Mouse (Mus musculus) kidney, embryonic 15.5 days (tissue): Measurements from ENCODE around the gene Braf. TPM values are rescaled to one million over a fixed set of nuclear protein-coding genes. Genes with fewer than 3 reads are reported as not detected.

Experiments
- ATAC-seq: fragments of 200-750 bp; cut with Nextera tagmentation; replicated peaks from 2 replicates; pipeline ENCODE4 v1.8.0; 2017; ENCODE audit warnings: moderate TSS enrichment; ENCODE audit not compliant: low FRiP score
- H3K27ac ChIP-seq: fragments of 300-500 bp; sonication (generic); 2 replicates; pipeline ENCODE4 v1.5.1; 2015; ENCODE audit warnings: mild to moderate bottlenecking, inconsistent platforms
- H3K27me3 ChIP-seq: fragments of 300-500 bp; sonication (generic); 2 replicates; pipeline ENCODE4 v1.6.1; 2015; ENCODE audit warnings: inconsistent platforms
- H3K36me3 ChIP-seq: fragments of 300-500 bp; sonication (generic); 2 replicates; pipeline ENCODE4 v1.6.1; 2015; ENCODE audit warnings: inconsistent platforms
- H3K4me1 ChIP-seq: fragments of 300-500 bp; sonication (generic); 2 replicates; pipeline ENCODE4 v1.6.1; 2015; ENCODE audit warnings: inconsistent platforms
- H3K4me2 ChIP-seq: fragments of 300-500 bp; sonication (generic); 2 replicates; pipeline ENCODE4 v1.6.1; 2015; ENCODE audit warnings: moderate library complexity, mild to moderate bottlenecking, inconsistent platforms
- H3K4me3 ChIP-seq: fragments of 300-500 bp; sonication (generic); replicated peaks from 2 replicates; pipeline ENCODE4 v1.5.1; 2015; ENCODE audit warnings: mild to moderate bottlenecking, inconsistent platforms
- H3K9ac ChIP-seq: fragments of 300-500 bp; sonication (generic); 2 replicates; pipeline ENCODE4 v1.6.1; 2015; ENCODE audit warnings: mild to moderate bottlenecking, inconsistent platforms
- H3K9me3 ChIP-seq: fragments of 300-500 bp; sonication (generic); replicated peaks from 2 replicates; pipeline ENCODE4 v1.6.1; 2016; ENCODE audit warnings: inconsistent platforms
- WGBS: fragments of 180-500 bp; shearing (Covaris S2); methylation state at CpG from one replicate; pipeline ENCODE4 v1.1.7; 2015; ENCODE audit warnings: mixed read lengths; 5-methylcytosine and 5-hydroxymethylcytosine counted together
- polyA plus RNA-seq: library from polyadenylated mRNA; unstranded; fragments of >200 nt; fragmentation: Nextera tagmentation; extraction: Ambion mirVana; gene quantifications from 2 replicates; pipeline ENCODE4 v1.2.1, GENCODE M21; 2015

Gene Braf
- polyA plus RNA-seq, 1 experiment from 2014 or later = 17.3 TPM

GRCm38 (mm10) chr6:39573791-39574554 is 151.3 kb downstream of the Braf start, which contains the start of gene Adck2:
Gene Adck2 (plus strand): TSS chr6:39573873.
- peak within 1 kb of the TSS; percentile 83 for H3K4me3 ChIP-seq
- H3K9ac ChIP-seq = peak within 1 kb of the TSS; percentile 77
- under 1% methylated on average over 49 of the region's 49 CpGs for WGBS
- H3K36me3 ChIP-seq = peaks cover 21% of the 10 kb centered on the region
- no peaks in the 10 kb centered on the region for H3K27me3 ChIP-seq
- H3K4me2 ChIP-seq = peak within 1 kb of the TSS; percentile 79
- peak within 1 kb of the TSS; percentile 95 for H3K27ac ChIP-seq
- peak; percentile 94 for ATAC-seq
- H3K9me3 ChIP-seq = no peaks in the 10 kb centered on the region
- H3K4me1 ChIP-seq = peaks cover 14% of the 10 kb centered on the region

- Histone ChIP-seq H3K4me2 (no peak overlapping the region), H3K9me3 (no peaks in the 10 kb centered on the region), H3K27me3 (no peaks in the 10 kb centered on the region), H3K4me1 (peaks cover 14% of the 10 kb centered on the region), H3K4me3 (no peak overlapping the region), H3K27ac (no peak overlapping the region), H3K9ac (no peak overlapping the region), H3K36me3 (no peaks in the 10 kb centered on the region)
- ATAC-seq = no peak
- 26% methylated on average over 3 of the region's 3 CpGs for WGBS
Measured at GRCm38 (mm10) chr6:39570426-39570825, 154.8 kb downstream of the Braf start.

DNA sequence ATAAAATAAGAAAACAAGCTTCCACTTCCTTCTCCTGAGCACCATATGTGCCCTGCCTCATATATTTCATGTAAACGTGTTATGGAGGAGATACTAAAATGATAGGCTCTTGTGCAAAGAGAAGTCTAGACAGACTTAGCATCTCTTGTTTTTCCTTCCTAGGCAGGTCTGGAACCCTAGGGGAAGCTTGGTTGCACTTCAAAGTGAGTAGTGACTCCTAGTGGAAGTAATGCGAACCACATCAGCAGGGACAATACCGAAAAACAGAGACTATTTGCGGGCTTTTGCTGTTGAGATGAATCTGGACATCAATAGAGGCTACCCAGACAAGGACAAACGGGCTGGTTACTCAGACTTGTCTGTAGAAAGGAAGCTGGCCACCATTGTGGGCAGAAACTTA is 157.7 kb downstream of the Braf start:
- ATAC-seq = no peak
- WGBS = 23% methylated on average over 5 of the region's 5 CpGs

GRCm38 (mm10) chr6:39562166-39563015 is 162.9 kb downstream of the Braf start:
- peak overlapping the region; percentile 42 for H3K4me2 ChIP-seq
- H3K9me3 ChIP-seq = no peaks in the 10 kb centered on the region
- no peak overlapping the region for H3K27ac ChIP-seq
- peaks cover 26% of the 10 kb centered on the region for H3K4me1 ChIP-seq
- 23% methylated on average over 23 of the region's 23 CpGs for WGBS
- no peaks in the 10 kb centered on the region for H3K36me3 ChIP-seq
- no peaks in the 10 kb centered on the region for H3K27me3 ChIP-seq
- 0 out of 2 replicates have a peak overlapping the region, but pooled peaks have one; percentile 6 for H3K4me3 ChIP-seq
- no peak overlapping the region for H3K9ac ChIP-seq
- peak; percentile 57 for ATAC-seq

More for the DNA sequence above, 157.7 kb downstream of the Braf start:
- Histone ChIP-seq H3K4me3 (no peak overlapping the region), H3K9ac (no peak overlapping the region), H3K4me1 (0 out of 2 replicates have a peak, but pooled peaks cover 3% of the 10 kb centered on the region), H3K36me3 (no peaks in the 10 kb centered on the region), H3K27ac (no peak overlapping the region), H3K4me2 (no peak overlapping the region), H3K27me3 (no peaks in the 10 kb centered on the region), H3K9me3 (no peaks in the 10 kb centered on the region)

- Histone ChIP-seq H3K4me3 (no peak overlapping the region), H3K27ac (0 out of 2 replicates have a peak overlapping the region, but pooled peaks have one; percentile 20), H3K9me3 (no peaks in the 10 kb centered on the region), H3K36me3 (no peaks in the 10 kb centered on the region), H3K27me3 (no peaks in the 10 kb centered on the region), H3K9ac (no peak overlapping the region), H3K4me2 (no peak overlapping the region), H3K4me1 (peaks cover 50% of the 10 kb centered on the region)
- ATAC-seq = no peak
- 53% methylated on average over 6 of the region's 6 CpGs for WGBS
Measured at GRCm38 (mm10) chr6:39559276-39559939, 165.9 kb downstream of the Braf start.

DNA sequence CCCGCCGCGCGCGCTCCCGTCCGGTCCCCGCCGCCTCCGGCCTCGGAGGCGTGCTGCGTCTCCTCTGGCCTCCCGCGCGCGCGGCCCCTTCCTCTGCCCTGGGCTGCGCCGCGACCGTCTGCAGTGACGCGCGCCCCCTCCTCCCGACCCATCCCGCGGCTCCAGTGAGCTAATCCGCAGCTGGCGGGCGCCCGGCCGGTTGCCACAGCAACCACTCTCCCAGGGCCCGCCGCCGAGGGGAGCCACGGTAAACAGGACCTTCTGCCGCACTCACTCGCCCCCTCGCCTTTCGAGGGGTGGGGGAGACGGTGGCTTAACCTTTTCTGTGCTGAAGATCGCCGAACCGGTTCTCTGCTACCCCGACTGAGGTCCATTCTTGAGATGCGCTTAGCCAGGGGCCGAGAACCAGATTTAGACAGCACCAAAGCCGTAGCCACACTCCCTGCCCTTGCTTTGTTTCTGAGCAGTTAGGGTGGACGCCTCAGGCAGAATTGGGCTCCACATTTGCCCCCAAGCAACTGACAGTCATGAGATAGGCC is 167.5 kb downstream of the Braf start, which contains the start of gene Dennd2a:
Gene Dennd2a (minus strand): TSS at position 145 of the 539 bp plus-strand sequence.
- H3K4me2 ChIP-seq = peak within 1 kb of the TSS; percentile 70
- H3K9me3 ChIP-seq = no peaks in the 10 kb centered on the region
- peak; percentile 94 for ATAC-seq
- peak within 1 kb of the TSS; percentile 69 for H3K9ac ChIP-seq
- H3K4me3 ChIP-seq = peak within 1 kb of the TSS; percentile 57
- H3K36me3 ChIP-seq = peaks cover 6% of the 10 kb centered on the region; the same call in 1 of the 2 replicates
- WGBS = under 1% methylated on average over 48 of the region's 50 CpGs
- H3K27ac ChIP-seq = peak within 1 kb of the TSS; percentile 84
- H3K27me3 ChIP-seq = no peaks in the 10 kb centered on the region
- peaks cover 52% of the 10 kb centered on the region for H3K4me1 ChIP-seq

GRCm38 (mm10) chr6:39556900-39557659 is 168.2 kb downstream of the Braf start:
- Histone ChIP-seq H3K9ac (peak overlapping the region; percentile 69), H3K4me3 (peak overlapping the region; percentile 57), H3K27ac (peak overlapping the region; percentile 84), H3K9me3 (no peaks in the 10 kb centered on the region), H3K36me3 (peaks cover 6% of the 10 kb centered on the region; the same call in 1 of the 2 replicates), H3K4me2 (peak overlapping the region; percentile 70), H3K4me1 (peaks cover 53% of the 10 kb centered on the region), H3K27me3 (no peaks in the 10 kb centered on the region)
- peak; percentile 73 for ATAC-seq
- WGBS = under 1% methylated on average over 54 of the region's 54 CpGs

- Histone ChIP-seq H3K9me3 (no peaks in the 10 kb centered on the region), H3K9ac (no peak overlapping the region), H3K4me3 (peak overlapping the region; percentile 57; the same call in 1 of the 2 replicates), H3K36me3 (peaks cover 6% of the 10 kb centered on the region; the same call in 1 of the 2 replicates), H3K4me2 (peak overlapping the region; percentile 70), H3K27ac (no peak overlapping the region), H3K27me3 (no peaks in the 10 kb centered on the region), H3K4me1 (peaks cover 59% of the 10 kb centered on the region)
- WGBS = 77% methylated on average over 2 of the region's 2 CpGs
- ATAC-seq = no peak
Measured at GRCm38 (mm10) chr6:39555648-39555945, 169.7 kb downstream of the Braf start.

DNA sequence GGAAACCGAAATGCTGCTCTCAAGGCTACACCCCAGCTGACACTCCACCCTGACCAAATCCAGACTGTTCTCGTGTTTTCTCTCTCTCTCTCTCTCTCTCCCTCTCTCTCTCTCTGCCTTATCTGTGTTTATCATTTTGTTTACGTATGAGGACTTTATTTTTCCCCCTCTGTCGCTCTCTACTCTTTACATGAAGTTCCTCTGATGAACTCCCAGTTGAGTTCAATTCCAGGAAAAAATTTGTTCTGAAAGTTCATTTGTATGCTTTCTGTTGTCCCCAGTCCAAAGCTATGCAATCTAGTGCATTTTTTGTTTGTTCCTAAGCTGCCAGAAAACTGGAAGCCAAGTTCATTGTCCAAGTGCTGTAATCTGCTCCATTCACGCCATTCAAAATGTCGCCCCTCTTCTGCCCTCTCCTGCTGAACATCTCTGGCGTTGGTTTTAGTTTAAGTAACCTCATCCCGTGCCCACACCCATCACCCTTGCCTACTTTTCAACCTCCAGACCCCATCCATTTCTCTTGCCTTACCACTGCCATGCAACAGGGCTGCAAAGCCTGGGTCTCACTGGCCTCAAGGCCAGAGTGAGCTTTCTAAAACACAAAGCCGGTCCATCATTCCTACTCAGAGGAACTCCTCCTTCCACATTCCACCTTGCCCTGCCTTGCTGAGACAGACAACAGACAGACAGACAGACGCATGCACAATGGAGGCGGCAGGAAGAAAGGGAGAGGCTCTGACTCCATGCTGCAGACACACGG is 170.2 kb downstream of the Braf start:
- WGBS = 73% methylated on average over 12 of the region's 12 CpGs
- no peaks in the 10 kb centered on the region for H3K9me3 ChIP-seq
- H3K36me3 ChIP-seq = peaks cover 6% of the 10 kb centered on the region; the same call in 1 of the 2 replicates
- H3K9ac ChIP-seq = no peak overlapping the region
- peak overlapping the region; percentile 70 for H3K4me2 ChIP-seq
- H3K27me3 ChIP-seq = no peaks in the 10 kb centered on the region
- H3K4me3 ChIP-seq = peak overlapping the region; percentile 57; the same call in 1 of the 2 replicates
- peaks cover 59% of the 10 kb centered on the region for H3K4me1 ChIP-seq
- ATAC-seq = no peak
- H3K27ac ChIP-seq = peak overlapping the region; percentile 13; the same call in 1 of the 2 replicates
